Mouse (Mus musculus) thymus, postnatal 10 days (tissue): ENCODE results near the gene Dnal4.

Source experiments
- DNase-seq, 2 experiments: peaks; one replicate each; pipeline ENCODE4 v3.0.0; 2021; ENCODE audit warnings: low spot score in 2 of 2

Gene Dnal4

DNA sequence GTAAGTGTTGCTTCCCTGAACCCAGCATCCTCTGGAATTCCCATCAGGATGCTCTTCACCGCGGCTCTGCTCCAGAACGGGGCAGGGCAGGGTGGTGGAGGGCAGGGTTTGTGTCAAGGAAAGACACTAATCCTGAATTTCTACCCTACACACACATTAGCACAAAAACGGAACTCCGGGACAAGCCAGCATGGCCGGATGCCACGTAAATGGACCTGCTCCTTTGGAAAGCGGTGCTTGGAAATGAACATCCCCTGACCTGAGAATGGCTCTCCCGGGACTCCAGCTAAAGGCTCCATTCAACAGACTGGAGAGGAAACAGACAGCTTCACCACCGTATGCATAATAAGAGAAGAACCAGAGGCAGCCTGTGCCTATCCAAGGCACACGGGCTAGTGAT is 23.1 kb upstream of the Dnal4 start:
- DNase-seq: no peak

DNA sequence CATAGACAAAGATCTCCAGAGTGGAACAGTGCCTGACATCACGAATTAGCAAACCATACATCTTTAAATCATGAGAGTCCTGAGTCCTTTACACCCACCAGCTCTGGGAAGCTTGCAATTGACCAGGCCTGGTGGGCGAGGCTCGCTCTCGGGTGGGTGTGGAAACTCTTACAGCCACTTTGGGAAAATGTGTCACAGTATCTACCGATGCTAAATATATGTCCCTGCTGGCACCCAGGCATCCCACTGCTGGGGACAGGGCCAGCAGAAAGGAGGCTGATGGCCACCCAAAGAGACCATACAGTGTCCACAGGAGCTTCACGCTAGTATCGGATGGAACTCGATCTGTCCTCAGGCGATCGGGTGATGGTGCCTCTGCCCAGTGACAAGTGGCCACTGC is 20.9 kb upstream of the Dnal4 start:
- no peak for DNase-seq

- DNase-seq: no peak
These were observed 20.0 kb upstream of the Dnal4 start for GRCm38 (mm10) chr15:79797680-79798079.

DNA sequence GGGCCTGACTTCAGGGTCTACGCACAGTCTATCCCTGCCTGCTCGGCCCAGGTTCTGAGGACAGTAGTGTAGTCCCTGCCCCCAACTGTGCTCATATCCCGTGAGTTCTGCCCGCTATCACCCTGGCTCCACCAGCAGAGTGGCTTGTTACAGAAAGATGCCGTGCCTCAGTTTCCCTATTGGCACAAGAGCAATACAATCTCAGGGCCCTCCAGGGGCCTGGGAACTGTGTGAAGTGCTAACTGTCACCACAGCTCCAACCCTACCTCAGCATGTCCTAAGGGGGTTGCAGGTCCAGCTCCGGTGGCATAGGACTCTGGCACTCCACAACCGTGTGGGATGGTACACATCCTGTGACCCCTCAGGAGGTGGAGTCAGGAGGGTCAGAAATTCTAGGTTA is 19.4 kb upstream of the Dnal4 start:
- no peak for DNase-seq

- no peak for DNase-seq
These were observed 18.6 kb upstream of the Dnal4 start for GRCm38 (mm10) chr15:79796256-79796655.

DNA sequence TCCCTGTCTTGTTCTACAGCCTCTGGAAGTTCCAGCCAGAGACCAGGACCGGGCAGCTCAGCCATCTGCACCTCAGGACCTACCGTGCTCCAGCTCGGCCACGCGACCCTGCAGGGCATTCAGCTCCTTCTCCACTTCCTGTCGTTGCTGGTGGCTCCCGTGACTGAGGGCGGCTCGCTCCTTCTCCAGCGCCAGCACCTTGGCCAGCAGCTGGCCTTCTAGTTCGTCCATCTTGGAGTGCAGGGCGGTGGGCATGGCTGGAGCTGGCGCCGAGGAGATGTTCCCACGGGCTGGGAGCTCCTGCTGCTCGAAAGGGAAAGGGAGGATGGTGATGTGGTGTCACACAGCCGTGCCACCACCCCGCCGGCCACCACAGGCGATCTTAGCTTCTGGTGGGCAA is 16.5 kb upstream of the Dnal4 start:
- no peak for DNase-seq

GRCm38 (mm10) chr15:79793076-79793475 is 15.4 kb upstream of the Dnal4 start:
- DNase-seq: no peak

GRCm38 (mm10) chr15:79792455-79792854 is 14.8 kb upstream of the Dnal4 start:
- no peak for DNase-seq

GRCm38 (mm10) chr15:79791502-79791901 is 13.9 kb upstream of the Dnal4 start:
- peak in 1 of 2 experiments; percentile 66 for DNase-seq

DNA sequence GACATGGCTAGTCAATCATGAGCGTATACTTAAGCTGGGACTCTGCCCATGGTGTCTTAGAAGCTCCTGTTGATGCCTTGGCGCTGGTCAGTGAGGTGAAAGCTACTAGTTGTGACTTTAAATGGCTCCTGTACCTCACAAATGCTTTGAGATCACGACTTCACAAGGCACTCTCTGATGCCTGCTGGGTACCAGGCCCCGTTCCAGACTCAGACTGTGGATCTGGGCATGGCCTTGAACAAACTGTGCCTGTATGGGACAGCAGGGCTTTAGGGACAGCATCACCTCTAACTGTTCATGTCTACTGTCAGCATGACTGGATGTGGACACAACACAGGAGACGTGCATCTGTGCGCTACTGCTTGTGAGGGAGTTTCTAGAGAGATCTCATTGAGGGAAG is 13.3 kb upstream of the Dnal4 start:
- DNase-seq: no peak

GRCm38 (mm10) chr15:79790111-79790510 is 12.5 kb upstream of the Dnal4 start:
- no peak for DNase-seq

GRCm38 (mm10) chr15:79787815-79788214 is 10.2 kb upstream of the Dnal4 start:
- DNase-seq: no peak

DNA sequence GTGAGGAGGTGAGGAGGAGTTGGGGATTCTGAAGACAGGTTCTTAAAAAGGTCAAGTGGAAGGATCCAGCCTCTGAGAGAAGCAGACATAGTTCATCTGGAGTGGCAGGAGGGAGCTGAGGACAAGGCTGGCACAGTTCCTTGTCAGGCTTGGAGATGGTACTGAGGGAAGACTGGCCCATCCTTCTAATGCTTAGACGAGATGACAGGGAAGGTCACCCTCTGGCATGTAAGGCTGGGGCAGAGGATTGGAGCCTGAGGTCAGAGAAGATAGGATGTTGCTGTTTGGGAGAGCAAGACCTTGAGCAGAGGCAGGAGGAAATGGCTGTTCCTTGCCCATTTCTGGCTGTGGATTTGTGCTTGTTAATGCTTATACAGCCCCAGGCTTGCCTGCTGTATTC is 7.4 kb upstream of the Dnal4 start:
- DNase-seq: no peak

- no peak for DNase-seq
These were observed 2.0 kb downstream of the Dnal4 start for GRCm38 (mm10) chr15:79775662-79776061.

GRCm38 (mm10) chr15:79774117-79775027 is 3.3 kb downstream of the Dnal4 start:
- DNase-seq: peak; percentile 96 to 98

GRCm38 (mm10) chr15:79770629-79771240 is 6.9 kb downstream of the Dnal4 start:
- DNase-seq: no peak

DNA sequence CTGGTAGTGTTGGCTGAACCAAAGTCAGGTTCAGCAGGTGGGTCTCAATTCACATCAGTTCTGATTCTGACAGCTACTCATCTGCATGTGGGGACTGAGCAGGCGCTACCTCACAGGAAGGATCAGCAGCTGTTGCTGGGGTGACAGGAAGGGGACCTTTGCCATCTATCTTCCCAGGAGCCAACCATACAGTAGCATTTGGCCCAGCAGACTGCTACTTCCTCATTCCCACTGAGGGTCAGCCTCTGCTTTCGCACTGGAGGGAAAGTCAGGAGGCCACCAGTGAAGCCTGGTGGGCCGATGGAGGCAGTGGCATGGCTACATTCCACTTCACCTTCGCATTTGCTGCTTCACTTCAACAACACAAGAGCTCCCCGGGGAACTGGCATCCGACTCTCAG is 9.3 kb downstream of the Dnal4 start:
- DNase-seq: no peak

DNA sequence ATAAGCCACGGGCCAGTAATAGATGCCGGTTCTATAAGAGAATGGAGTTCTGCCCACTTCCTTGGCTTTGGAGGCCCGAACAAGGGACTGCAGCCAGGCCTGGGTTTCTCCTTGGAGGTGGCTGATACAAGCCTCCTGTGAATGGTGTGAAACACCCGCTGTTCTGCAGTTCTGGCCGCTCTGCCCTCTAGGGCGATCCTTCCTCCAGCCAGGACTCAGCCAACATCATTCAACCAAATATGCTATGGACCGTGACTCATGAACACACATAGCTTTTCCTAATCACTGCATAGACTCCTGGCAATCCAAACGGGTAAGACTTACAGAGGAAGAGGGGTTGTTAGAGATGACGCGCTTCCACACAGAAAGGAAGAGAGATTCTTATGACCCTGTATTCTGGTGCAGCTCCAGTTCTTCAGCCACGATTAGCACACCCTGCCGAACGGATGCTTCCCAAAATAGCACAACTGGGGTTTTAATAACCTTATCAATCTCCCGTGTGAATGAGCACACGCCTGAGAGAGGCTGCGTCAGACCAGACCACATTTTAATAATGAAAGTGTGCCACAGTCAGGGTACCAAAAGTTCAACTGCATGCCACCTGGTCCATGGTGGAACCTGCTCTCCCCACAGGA is 10.2 kb downstream of the Dnal4 start:
- no peak for DNase-seq

GRCm38 (mm10) chr15:79766586-79767071 is 11.0 kb downstream of the Dnal4 start:
- no peak for DNase-seq

GRCm38 (mm10) chr15:79766168-79766567 is 11.5 kb downstream of the Dnal4 start:
- no peak for DNase-seq

DNA sequence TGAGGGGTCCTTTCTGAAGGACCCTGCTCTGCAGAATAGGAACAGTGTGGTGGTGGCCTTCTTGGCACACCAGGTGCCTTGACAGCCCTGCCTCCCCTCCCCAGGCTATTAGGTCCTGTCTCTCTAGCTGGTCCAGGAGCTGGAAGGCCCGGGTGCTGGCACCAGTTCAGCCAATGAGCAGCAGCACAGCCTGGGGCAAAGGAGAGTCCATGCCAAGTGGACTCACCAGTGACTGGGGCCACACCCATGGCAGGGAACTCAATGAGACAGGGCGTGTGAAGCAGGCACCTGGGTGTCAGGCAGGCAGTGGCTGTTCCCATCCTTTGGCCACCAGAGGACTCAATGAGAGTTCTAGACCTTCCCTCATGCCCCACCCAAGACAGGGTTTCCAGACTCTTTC is 12.3 kb downstream of the Dnal4 start:
- DNase-seq: no peak

DNA sequence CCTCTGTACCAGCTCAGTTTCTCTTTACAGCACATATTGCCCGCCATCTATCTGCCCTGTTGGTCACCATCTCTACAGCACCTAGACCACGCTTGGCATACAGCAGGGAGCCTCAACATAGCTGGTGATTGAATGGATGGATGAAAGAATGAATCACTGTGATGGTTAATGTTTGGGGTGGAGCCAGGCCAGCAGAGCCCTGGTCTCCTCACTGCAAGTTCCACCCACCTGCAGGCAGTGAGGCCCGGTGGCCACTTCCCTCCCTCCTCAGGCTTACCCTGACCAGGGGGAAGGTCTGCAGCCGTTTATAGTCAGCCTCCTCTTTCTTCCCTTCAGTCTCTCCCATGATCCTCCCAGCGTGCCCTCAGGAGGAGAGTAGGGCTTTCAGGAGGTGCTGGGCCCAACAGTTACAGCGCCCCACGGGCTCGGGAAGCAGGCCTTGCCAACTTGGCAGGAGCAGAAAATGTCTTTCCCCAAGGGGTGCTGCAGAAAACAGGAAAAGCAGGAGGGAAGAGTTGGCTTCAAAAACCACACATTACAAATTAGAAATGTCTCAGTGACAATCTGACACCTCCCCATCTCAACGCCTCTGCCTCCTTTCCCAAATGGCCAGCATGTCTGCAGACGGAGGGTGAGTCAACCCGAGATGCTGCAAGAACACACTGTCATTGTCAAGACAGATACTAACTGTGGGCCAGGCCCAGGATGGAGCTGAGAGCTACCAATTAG is 12.9 kb downstream of the Dnal4 start:
- no peak for DNase-seq
